Mouse (Mus musculus): ENCODE data around the gene Kmt2b. TPM values are rescaled to one million over a fixed set of nuclear protein-coding genes. Genes with fewer than 3 reads are reported as not detected.

Gene Kmt2b
- 11.7 and 14.8 TPM in 2 replicates for polyA plus RNA-seq (2014; fragmentation: Nextera tagmentation; extraction: Ambion mirVana)

GRCm38 (mm10) chr7:30588676-30589434 lies at the start of gene Kmt2b:
Gene Kmt2b, minus strand, starts transcription at chr7:30588726.
- peak within 1 kb of the TSS; percentile 93 for H3K27ac ChIP-seq (ENCODE audit: low read depth)
- H3K4me1 ChIP-seq (ENCODE audit: insufficient read depth) = 0 out of 2 replicates have a peak, but pooled peaks cover 3% of the 10 kb centered on the region
- H3K9me3 ChIP-seq (ENCODE audit: low read depth, low read length) = no peaks in the 10 kb centered on the region
- peak within 1 kb of the TSS; percentile 82 for H3K4me2 ChIP-seq
- ATAC-seq (ENCODE audit: insufficient read depth) = peak; percentile 97
- DNase-seq = peak; percentile 98
- H3K27me3 ChIP-seq (ENCODE audit: insufficient read depth, low read length) = no peaks in the 10 kb centered on the region
- no peak for TF ChIP-seq CTCF (IDR thresholded peaks at IDR 0.05; ENCODE audit: low read depth)
- WGBS = under 1% methylated on average over 49 of the region's 68 CpGs
- H3K9ac ChIP-seq = peak within 1 kb of the TSS; percentile 98
- H3K36me3 ChIP-seq (ENCODE audit: insufficient read depth) = peaks cover 30% of the 10 kb centered on the region
- H3K4me3 ChIP-seq (ENCODE audit: low read depth, low read length) = peak within 1 kb of the TSS; percentile 94

- Histone ChIP-seq H3K4me2 (no peak overlapping the region), H3K4me3 (ENCODE audit: low read depth, low read length) (no peak overlapping the region), H3K27me3 (ENCODE audit: insufficient read depth, low read length) (peaks cover 45% of the 10 kb centered on the region), H3K9me3 (ENCODE audit: low read depth, low read length) (no peaks in the 10 kb centered on the region), H3K36me3 (ENCODE audit: insufficient read depth) (peaks cover 11% of the 10 kb centered on the region), H3K9ac (no peak overlapping the region), H3K27ac (ENCODE audit: low read depth) (no peak overlapping the region), H3K4me1 (ENCODE audit: insufficient read depth) (no peaks in the 10 kb centered on the region)
- TF ChIP-seq CTCF (IDR thresholded peaks at IDR 0.05; ENCODE audit: low read depth) = no peak
- ATAC-seq (ENCODE audit: insufficient read depth) = no peak
- whole genome bisulfite sequencing = 19% methylated on average over 11 of the region's 11 CpGs
- no peak for DNase-seq
Measured at GRCm38 (mm10) chr7:30636395-30636794, 47.9 kb upstream of the Kmt2b start.

- H3K4me3 ChIP-seq (ENCODE audit: low read depth, low read length) = peak within 1 kb of the TSS; percentile 26
- DNase-seq (no peak), ATAC-seq (ENCODE audit: insufficient read depth) (no peak)
- H3K36me3 ChIP-seq (ENCODE audit: insufficient read depth) = peaks cover 5% of the 10 kb centered on the region
- H3K4me2 ChIP-seq = peak within 1 kb of the TSS; percentile 42
- H3K27ac ChIP-seq (ENCODE audit: low read depth) = no peak within 1 kb of the TSS
- no peaks in the 10 kb centered on the region for H3K4me1 ChIP-seq (ENCODE audit: insufficient read depth)
- 3% methylated on average over 5 of the region's 5 CpGs for WGBS
- H3K9me3 ChIP-seq (ENCODE audit: low read depth, low read length) = no peaks in the 10 kb centered on the region
- H3K27me3 ChIP-seq (ENCODE audit: insufficient read depth, low read length) = peaks cover 45% of the 10 kb centered on the region
- H3K9ac ChIP-seq = no peak within 1 kb of the TSS
- TF ChIP-seq CTCF (IDR thresholded peaks at IDR 0.05; ENCODE audit: low read depth) = no peak
Measured at GRCm38 (mm10) chr7:30635752-30636151, 47.2 kb upstream of the Kmt2b start, which contains the start of gene Etv2. Gene Etv2, minus strand, starts transcription at chr7:30635852.

- H3K27me3 ChIP-seq (ENCODE audit: insufficient read depth, low read length) = peaks cover 45% of the 10 kb centered on the region
- peak; percentile 78 for ATAC-seq (ENCODE audit: insufficient read depth)
- H3K9ac ChIP-seq = no peak overlapping the region; the same call in 1 of the 2 replicates
Measured at GRCm38 (mm10) chr7:30634621-30635020, 46.1 kb upstream of the Kmt2b start.

GRCm38 (mm10) chr7:30633762-30634412 lies 45.4 kb upstream of the Kmt2b start:
- DNase-seq = no peak
- TF ChIP-seq CTCF (IDR thresholded peaks at IDR 0.05; ENCODE audit: low read depth) = no peak
- Histone ChIP-seq H3K4me2 (no peak overlapping the region), H3K9ac (no peak overlapping the region; the same call in 1 of the 2 replicates), H3K9me3 (ENCODE audit: low read depth, low read length) (no peaks in the 10 kb centered on the region), H3K27me3 (ENCODE audit: insufficient read depth, low read length) (peaks cover 45% of the 10 kb centered on the region), H3K36me3 (ENCODE audit: insufficient read depth) (no peaks in the 10 kb centered on the region), H3K4me1 (ENCODE audit: insufficient read depth) (no peaks in the 10 kb centered on the region), H3K27ac (ENCODE audit: low read depth) (no peak overlapping the region), H3K4me3 (ENCODE audit: low read depth, low read length) (0 out of 2 replicates have a peak overlapping the region, but pooled peaks have one; percentile 26)
- no peak for ATAC-seq (ENCODE audit: insufficient read depth)
- WGBS = 3% methylated on average over 27 of the region's 27 CpGs

More at GRCm38 (mm10) chr7:30634621-30635020, 46.1 kb upstream of the Kmt2b start:
- H3K4me2 ChIP-seq = peak overlapping the region; percentile 42
- H3K27ac ChIP-seq (ENCODE audit: low read depth) = no peak overlapping the region
- H3K36me3 ChIP-seq (ENCODE audit: insufficient read depth) = no peaks in the 10 kb centered on the region
- WGBS = 1% methylated on average over 20 of the region's 20 CpGs
- H3K4me1 ChIP-seq (ENCODE audit: insufficient read depth) = no peaks in the 10 kb centered on the region
- DNase-seq = peak; percentile 73
- peak overlapping the region; percentile 26 for H3K4me3 ChIP-seq (ENCODE audit: low read depth, low read length)
- TF ChIP-seq CTCF (IDR thresholded peaks at IDR 0.05; ENCODE audit: low read depth) = peak; percentile 77
- H3K9me3 ChIP-seq (ENCODE audit: low read depth, low read length) = no peaks in the 10 kb centered on the region

GRCm38 (mm10) chr7:30629013-30629412 lies 40.5 kb upstream of the Kmt2b start:
- Histone ChIP-seq H3K9ac (no peak overlapping the region), H3K4me2 (no peak overlapping the region), H3K4me3 (ENCODE audit: low read depth, low read length) (no peak overlapping the region), H3K27ac (ENCODE audit: low read depth) (no peak overlapping the region), H3K27me3 (ENCODE audit: insufficient read depth, low read length) (peaks cover 20% of the 10 kb centered on the region), H3K9me3 (ENCODE audit: low read depth, low read length) (no peaks in the 10 kb centered on the region), H3K4me1 (ENCODE audit: insufficient read depth) (0 out of 2 replicates have a peak, but pooled peaks cover 5% of the 10 kb centered on the region), H3K36me3 (ENCODE audit: insufficient read depth) (peaks cover 6% of the 10 kb centered on the region; the same call in 1 of the 2 replicates)
- TF ChIP-seq CTCF (IDR thresholded peaks at IDR 0.05; ENCODE audit: low read depth) = no peak
- ATAC-seq (ENCODE audit: insufficient read depth) = no peak
- DNase-seq = no peak

- no peak for ATAC-seq (ENCODE audit: insufficient read depth)
- no peak overlapping the region for H3K9ac ChIP-seq
- no peak overlapping the region for H3K27ac ChIP-seq (ENCODE audit: low read depth)
- H3K27me3 ChIP-seq (ENCODE audit: insufficient read depth, low read length) = no peaks in the 10 kb centered on the region; the same call in 1 of the 2 replicates
- H3K4me1 ChIP-seq (ENCODE audit: insufficient read depth) = 0 out of 2 replicates have a peak, but pooled peaks cover 5% of the 10 kb centered on the region
- H3K4me3 ChIP-seq (ENCODE audit: low read depth, low read length) = peak overlapping the region; percentile 91; the same call in 1 of the 2 replicates
- peaks cover 29% of the 10 kb centered on the region for H3K36me3 ChIP-seq (ENCODE audit: insufficient read depth)
- no peaks in the 10 kb centered on the region for H3K9me3 ChIP-seq (ENCODE audit: low read depth, low read length)
- WGBS = 72% methylated on average over 5 of the region's 5 CpGs
- peak overlapping the region; percentile 68; the same call in 1 of the 2 replicates for H3K4me2 ChIP-seq
- no peak for DNase-seq
- TF ChIP-seq CTCF (IDR thresholded peaks at IDR 0.05; ENCODE audit: low read depth) = no peak
Measured at GRCm38 (mm10) chr7:30626647-30627046, 38.1 kb upstream of the Kmt2b start.
